In the genomic region with DNA sequence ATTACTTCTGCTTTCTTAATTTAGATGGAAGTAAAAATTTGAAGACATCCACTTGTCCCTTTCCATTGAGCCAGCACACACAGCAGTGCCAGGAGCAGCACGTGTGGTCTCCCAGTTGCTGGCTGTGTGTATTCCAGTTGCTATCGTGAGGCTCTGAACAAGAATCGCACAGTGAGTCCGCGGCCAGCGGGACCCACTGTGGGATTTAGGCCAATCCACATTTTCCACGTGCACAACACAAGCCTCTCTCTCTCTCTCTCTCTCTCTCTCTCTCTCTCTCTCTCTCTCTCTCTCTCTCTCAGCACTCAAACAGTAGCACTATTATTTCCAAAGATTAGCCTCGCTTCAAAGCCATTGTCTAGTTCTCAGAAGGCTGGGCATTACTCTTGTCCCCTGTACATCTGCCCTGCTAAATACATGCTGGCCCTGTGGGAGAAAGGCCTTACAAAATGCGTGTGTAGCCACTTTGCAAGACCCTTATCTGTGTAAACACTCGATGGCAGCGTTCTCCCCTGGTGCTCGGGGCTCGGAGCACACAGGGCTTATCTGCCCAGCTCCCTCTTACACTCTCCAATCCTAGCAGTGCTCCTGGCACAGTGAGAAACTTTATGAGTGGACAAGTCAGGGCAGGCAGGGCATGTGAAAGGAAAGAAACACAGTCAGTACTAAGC, we compare ENCODE assay signal across 10 mouse cellular contexts. TPM values are rescaled to one million over a fixed set of nuclear protein-coding genes. Genes with fewer than 3 reads are reported as not detected.
A peak's percentile ranks its signal among the peaks of the same experiment; 100 is the strongest.
DNase-seq lines count a peak whose midpoint lies in the region; ATAC-seq and TF ChIP-seq lines count a peak whose summit lies in the region.
"Had no signal": no experiment of that assay in that cellular context is flagged by ENCODE, and none has a peak within 500 bp of the region (broad histone marks: within the 10 kb centered on the region; RNA-seq: fewer than 3 reads in every experiment).

No protein-coding gene starts in this region.

- H3K4me3 ChIP-seq in heart, embryonic 12.5 days: no peak overlapping the region
- no peak overlapping the region for H3K4me3 ChIP-seq in heart, embryonic 11.5 days (ENCODE audit: low read depth, low read length)
- H3K4me3 ChIP-seq in G1E (ENCODE audit: low read depth, low read length): no peak overlapping the region
- no peak overlapping the region for H3K4me3 ChIP-seq in heart, postnatal 0 days (ENCODE audit: low read depth, low read length)
- H3K4me3 ChIP-seq in midbrain, postnatal 0 days (ENCODE audit: low read depth, low read length): no peak overlapping the region
- H3K4me3 ChIP-seq: limb, embryonic 13.5 days had no signal

- ATAC-seq in heart, embryonic 12.5 days (ENCODE audit: insufficient number of reproducible peaks, low FRiP score): no peak
- no peak for ATAC-seq in heart, embryonic 11.5 days (replicated peaks; ENCODE audit: insufficient number of reproducible peaks, low FRiP score, low TSS enrichment)
- ATAC-seq in G1E (ENCODE audit: extremely low read depth, insufficient number of reproducible peaks, low FRiP score, poor library complexity, severe bottlenecking): peak; percentile 45
- peak; percentile 36; the same call in 1 of the 2 replicates for ATAC-seq in heart, postnatal 0 days (ENCODE audit: insufficient read depth, low read depth)
- 0 out of 2 replicates have a peak, but pooled peaks have one; percentile 47 for ATAC-seq in midbrain, postnatal 0 days (ENCODE audit: low FRiP score)
- ATAC-seq in inflammation-experienced regulatory T-cells, adult 6 months: no peak

- no peak overlapping the region for H3K27ac ChIP-seq in heart, embryonic 12.5 days (ENCODE audit: poor library complexity, severe bottlenecking)
- H3K27ac ChIP-seq in heart, embryonic 11.5 days (ENCODE audit: low read depth, low read length): no peak overlapping the region
- no peak overlapping the region; the same call in 1 of the 2 replicates for H3K27ac ChIP-seq in heart, postnatal 0 days (ENCODE audit: low read depth)
- no peak overlapping the region for H3K27ac ChIP-seq in midbrain, postnatal 0 days (ENCODE audit: low read depth, low read length)
- H3K27ac ChIP-seq: limb, embryonic 13.5 days had no signal

- WGBS in heart, embryonic 12.5 days: 46% methylated on average over 13 of the region's 13 CpGs
- 44% methylated on average over 13 of the region's 13 CpGs for WGBS in heart, embryonic 11.5 days (ENCODE audit: insufficient replicate concordance)
- WGBS in heart, postnatal 0 days: 21% methylated on average over 13 of the region's 13 CpGs
- WGBS in midbrain, postnatal 0 days: 15% methylated on average over 13 of the region's 13 CpGs

- peaks cover 34% of the 10 kb centered on the region for H3K4me1 ChIP-seq in heart, embryonic 12.5 days (replicated peaks)
- H3K4me1 ChIP-seq in heart, embryonic 11.5 days (ENCODE audit: control insufficient read depth, insufficient read depth, low read length): peaks cover 15% of the 10 kb centered on the region
- H3K4me1 ChIP-seq in G1E (ENCODE audit: insufficient read depth, low read depth, low read length): peaks cover 20% of the 10 kb centered on the region
- peaks cover 32% of the 10 kb centered on the region for H3K4me1 ChIP-seq in heart, postnatal 0 days (ENCODE audit: control insufficient read depth, insufficient read depth)
- H3K4me1 ChIP-seq in midbrain, postnatal 0 days (ENCODE audit: insufficient read depth, low read length): no peaks in the 10 kb centered on the region
- H3K4me1 ChIP-seq: limb, embryonic 13.5 days had no signal

- peaks cover 2% of the 10 kb centered on the region; the same call in 1 of the 2 replicates for H3K27me3 ChIP-seq in heart, embryonic 12.5 days (replicated peaks)
- no peaks in the 10 kb centered on the region; the same call in 1 of the 2 replicates for H3K27me3 ChIP-seq in heart, embryonic 11.5 days (ENCODE audit: control insufficient read depth, insufficient read depth, low read length)
- H3K27me3 ChIP-seq in G1E (ENCODE audit: insufficient read depth, low read length): peaks cover 3% of the 10 kb centered on the region
- no peaks in the 10 kb centered on the region for H3K27me3 ChIP-seq in heart, postnatal 0 days (ENCODE audit: control insufficient read depth, insufficient read depth, low read length)
- H3K27me3 ChIP-seq in midbrain, postnatal 0 days (ENCODE audit: insufficient read depth, low read length): no peaks in the 10 kb centered on the region
- H3K27me3 ChIP-seq: limb, embryonic 13.5 days had no signal

- TF ChIP-seq EP300 in heart, postnatal 0 days (IDR thresholded peaks at IDR 0.05; ENCODE audit: low read depth): no peak

- no peak for DNase-seq in G1E (ENCODE audit: low spot score)
- DNase-seq in heart, postnatal 0 days (ENCODE audit: low spot score): no peak
- DNase-seq in midbrain, postnatal 0 days (ENCODE audit: low spot score): peak; percentile 55
- DNase-seq in adrenal gland, postnatal 10 days: no peak
- no peak for DNase-seq in kidney, postnatal 25 days
- DNase-seq: adrenal gland, postnatal 25 days had no signal

- H3K4me2 ChIP-seq in heart, embryonic 12.5 days: peak overlapping the region; percentile 31
- no peak overlapping the region for H3K4me2 ChIP-seq in heart, embryonic 11.5 days
- peak overlapping the region; percentile 20; the same call in 1 of the 2 replicates for H3K4me2 ChIP-seq in heart, postnatal 0 days (ENCODE audit: low read depth, low read length)
- H3K4me2 ChIP-seq in midbrain, postnatal 0 days (ENCODE audit: low read depth, low read length, poor library complexity, severe bottlenecking): no peak overlapping the region
- H3K4me2 ChIP-seq: limb, embryonic 13.5 days had no signal

- no peak overlapping the region for H3K9ac ChIP-seq in heart, embryonic 12.5 days
- H3K9ac ChIP-seq in heart, embryonic 11.5 days (ENCODE audit: low read depth, low read length): no peak overlapping the region
- no peak overlapping the region for H3K9ac ChIP-seq in heart, postnatal 0 days (replicated peaks; ENCODE audit: low read depth, low read length)
- H3K9ac ChIP-seq in midbrain, postnatal 0 days (replicated peaks; ENCODE audit: low read length, poor library complexity, severe bottlenecking): no peak overlapping the region
- H3K9ac ChIP-seq: limb, embryonic 13.5 days had no signal

- no peaks in the 10 kb centered on the region for H3K36me3 ChIP-seq in heart, embryonic 12.5 days
- no peaks in the 10 kb centered on the region for H3K36me3 ChIP-seq in heart, embryonic 11.5 days (ENCODE audit: control insufficient read depth, insufficient read depth, low read length)
- H3K36me3 ChIP-seq in G1E (replicated peaks): no peaks in the 10 kb centered on the region
- H3K36me3 ChIP-seq in heart, postnatal 0 days (replicated peaks; ENCODE audit: control insufficient read depth, insufficient read depth, low read length): no peaks in the 10 kb centered on the region
- no peaks in the 10 kb centered on the region for H3K36me3 ChIP-seq in midbrain, postnatal 0 days (ENCODE audit: insufficient read depth, low read length)
- H3K36me3 ChIP-seq: limb, embryonic 13.5 days had no signal

- TF ChIP-seq CTCF in G1E (IDR thresholded peaks at IDR 0.05; ENCODE audit: low read depth, low read length): no peak
- no peak for TF ChIP-seq CTCF in heart, postnatal 0 days (IDR thresholded peaks at IDR 0.05; ENCODE audit: low read depth)
- TF ChIP-seq CTCF in midbrain, postnatal 0 days (IDR thresholded peaks at IDR 0.05): no peak

- no peaks in the 10 kb centered on the region for H3K9me3 ChIP-seq in heart, embryonic 12.5 days (replicated peaks)
- no peaks in the 10 kb centered on the region for H3K9me3 ChIP-seq in heart, embryonic 11.5 days (replicated peaks; ENCODE audit: control insufficient read depth, low read length)
- H3K9me3 ChIP-seq in G1E (replicated peaks): no peaks in the 10 kb centered on the region
- H3K9me3 ChIP-seq in heart, postnatal 0 days (replicated peaks; ENCODE audit: control insufficient read depth, low read length): no peaks in the 10 kb centered on the region
- no peaks in the 10 kb centered on the region for H3K9me3 ChIP-seq in midbrain, postnatal 0 days (ENCODE audit: low read length)
- H3K9me3 ChIP-seq: limb, embryonic 13.5 days had no signal

RNA-seq across cellular contexts. Expression of gene Tent4a, which starts 25.0 kb away (rescaled TPM):
- polyA plus RNA-seq in heart, embryonic 12.5 days (2016; fragmentation: Nextera tagmentation; extraction: Ambion mirVana): 3.9 and 4.0 TPM in 2 replicates
- 4.7 and 5.1 TPM in 2 replicates for polyA plus RNA-seq in heart, embryonic 11.5 days (2014; fragmentation: Nextera tagmentation; extraction: Ambion mirVana)
- 9.9 and 10.3 TPM in 2 replicates for total RNA-seq in G1E (2014; fragmentation: Nextera tagmentation)
- 8.4 and 9.5 TPM in 2 replicates for total RNA-seq in G1E (2017)
- polyA plus RNA-seq in G1E (2012): 7.7 and 8.0 TPM in 2 replicates
- total RNA-seq in heart, postnatal 0 days (2014; rRNA removed; ENCODE audit: low replicate concordance): 6.5 and 10.6 TPM in 2 replicates
- 1.6 and 1.9 TPM in 2 replicates for polyA plus RNA-seq in heart, postnatal 0 days (2015; fragmentation: Nextera tagmentation; extraction: Ambion mirVana)
- 26.1 TPM in 2 replicates for total RNA-seq in midbrain, postnatal 0 days (2014; rRNA removed)
- polyA plus RNA-seq in midbrain, postnatal 0 days (2015; fragmentation: Nextera tagmentation; extraction: Ambion mirVana): 4.5 and 5.2 TPM in 2 replicates
- polyA plus RNA-seq in inflammation-experienced regulatory T-cells, adult 6 months (2017; shearing (Covaris generic)): 1 to 10 TPM; 3.7 to 5.8 (median 4.9) TPM
- total RNA-seq in adrenal gland, postnatal 10 days (2021): 10 to 100 TPM; 18.6 to 19.1 TPM

RNA-seq across cellular contexts. Expression of gene Nsun2, which starts 25.9 kb away (rescaled TPM):
- polyA plus RNA-seq in heart, embryonic 12.5 days (2016; fragmentation: Nextera tagmentation; extraction: Ambion mirVana): 77.9 and 81.6 TPM in 2 replicates
- polyA plus RNA-seq in heart, embryonic 11.5 days (2014; fragmentation: Nextera tagmentation; extraction: Ambion mirVana): 78.5 and 87.8 TPM in 2 replicates
- total RNA-seq in G1E (2014; fragmentation: Nextera tagmentation): 152 and 180 TPM in 2 replicates
- total RNA-seq in G1E (2017): 219 and 231 TPM in 2 replicates
- 144 and 175 TPM in 2 replicates for polyA plus RNA-seq in G1E (2012)
- total RNA-seq in heart, postnatal 0 days (2014; rRNA removed; ENCODE audit: low replicate concordance): 21.7 and 21.8 TPM in 2 replicates
- 34.2 and 34.3 TPM in 2 replicates for polyA plus RNA-seq in heart, postnatal 0 days (2015; fragmentation: Nextera tagmentation; extraction: Ambion mirVana)
- total RNA-seq in midbrain, postnatal 0 days (2014; rRNA removed): 51.1 and 60.3 TPM in 2 replicates
- polyA plus RNA-seq in midbrain, postnatal 0 days (2015; fragmentation: Nextera tagmentation; extraction: Ambion mirVana): 56.7 and 60.2 TPM in 2 replicates
- polyA plus RNA-seq in inflammation-experienced regulatory T-cells, adult 6 months (2017; shearing (Covaris generic)): 10 to 100 TPM; 17.2 to 38.5 (median 30.6) TPM
- 10 to 100 TPM; 68.5 to 81.1 TPM for total RNA-seq in adrenal gland, postnatal 10 days (2021)

RNA-seq across cellular contexts. Expression of gene Srd5a1, which starts 51.8 kb away (rescaled TPM):
- 7.2 and 8.1 TPM in 2 replicates for polyA plus RNA-seq in heart, embryonic 12.5 days (2016; fragmentation: Nextera tagmentation; extraction: Ambion mirVana)
- polyA plus RNA-seq in heart, embryonic 11.5 days (2014; fragmentation: Nextera tagmentation; extraction: Ambion mirVana): 6.3 and 8.3 TPM in 2 replicates
- 2.9 and 7.1 TPM in 2 replicates for total RNA-seq in G1E (2014; fragmentation: Nextera tagmentation)
- 4.1 and 6.8 TPM in 2 replicates for total RNA-seq in G1E (2017)
- 3.1 and 3.8 TPM in 2 replicates for polyA plus RNA-seq in G1E (2012)
- total RNA-seq in heart, postnatal 0 days (2014; rRNA removed; ENCODE audit: low replicate concordance): 0.77 and 3.5 TPM in 2 replicates
- polyA plus RNA-seq in heart, postnatal 0 days (2015; fragmentation: Nextera tagmentation; extraction: Ambion mirVana): 3.0 and 3.3 TPM in 2 replicates
- total RNA-seq in midbrain, postnatal 0 days (2014; rRNA removed): 20.6 and 22.9 TPM in 2 replicates
- 35.9 and 36.3 TPM in 2 replicates for polyA plus RNA-seq in midbrain, postnatal 0 days (2015; fragmentation: Nextera tagmentation; extraction: Ambion mirVana)
- polyA plus RNA-seq in inflammation-experienced regulatory T-cells, adult 6 months (2017; shearing (Covaris generic)): 1 to 10 TPM in 2 of 3 experiments, under 1 TPM in 1; 0.85 to 1.6 (median 1.2) TPM
- total RNA-seq in adrenal gland, postnatal 10 days (2021): 10 to 100 TPM; 12.0 to 13.3 TPM

Comparison
In these comparisons a context has a peak if more than half of its experiments do, and no peak if none do; other contexts are left out.
1. ATAC-seq: peak in G1E (single experiment), heart, postnatal 0 days (single experiment) and midbrain, postnatal 0 days (single experiment); none in heart, embryonic 12.5 days (single experiment), heart, embryonic 11.5 days (single experiment) and inflammation-experienced regulatory T-cells, adult 6 months (single experiment).
2. H3K4me2 ChIP-seq: peak in heart, embryonic 12.5 days (single experiment) and heart, postnatal 0 days (single experiment); none in heart, embryonic 11.5 days (single experiment) and midbrain, postnatal 0 days (single experiment).